Mouse (Mus musculus) c-Kit-positive CD71-positive TER-119-positive erythroid progenitor cells, embryonic 14.5 days (primary cell): ENCODE measurements around the gene Stk24.

Experiments used
- DNase-seq: peaks from one replicate; pipeline ENCODE4 v3.0.0-alpha.2; 2013; ENCODE audit warnings: low spot score

The Stk24 gene

GRCm38 (mm10) chr14:121313283-121313682 is 66.5 kb downstream of the Stk24 start:
- no peak for DNase-seq

DNA sequence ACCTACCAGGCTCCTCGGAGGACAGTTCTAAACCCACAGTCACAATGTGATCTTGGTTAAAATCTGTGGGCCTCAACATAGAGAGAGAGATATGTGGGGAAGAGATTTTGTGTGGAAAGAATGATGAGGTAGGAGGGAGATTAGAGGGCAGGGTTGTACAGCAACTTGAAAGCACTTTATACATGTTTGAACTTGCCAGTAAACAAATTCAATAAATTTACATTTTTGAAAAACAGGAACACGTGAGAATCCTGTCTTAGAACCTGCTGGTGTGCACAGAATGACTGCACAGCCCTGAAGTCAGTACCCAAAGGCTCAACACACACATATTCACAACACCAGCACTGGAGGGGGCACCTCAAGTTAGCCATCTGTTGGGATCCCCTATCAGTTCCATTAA is 68.7 kb downstream of the Stk24 start:
- no peak for DNase-seq

DNA sequence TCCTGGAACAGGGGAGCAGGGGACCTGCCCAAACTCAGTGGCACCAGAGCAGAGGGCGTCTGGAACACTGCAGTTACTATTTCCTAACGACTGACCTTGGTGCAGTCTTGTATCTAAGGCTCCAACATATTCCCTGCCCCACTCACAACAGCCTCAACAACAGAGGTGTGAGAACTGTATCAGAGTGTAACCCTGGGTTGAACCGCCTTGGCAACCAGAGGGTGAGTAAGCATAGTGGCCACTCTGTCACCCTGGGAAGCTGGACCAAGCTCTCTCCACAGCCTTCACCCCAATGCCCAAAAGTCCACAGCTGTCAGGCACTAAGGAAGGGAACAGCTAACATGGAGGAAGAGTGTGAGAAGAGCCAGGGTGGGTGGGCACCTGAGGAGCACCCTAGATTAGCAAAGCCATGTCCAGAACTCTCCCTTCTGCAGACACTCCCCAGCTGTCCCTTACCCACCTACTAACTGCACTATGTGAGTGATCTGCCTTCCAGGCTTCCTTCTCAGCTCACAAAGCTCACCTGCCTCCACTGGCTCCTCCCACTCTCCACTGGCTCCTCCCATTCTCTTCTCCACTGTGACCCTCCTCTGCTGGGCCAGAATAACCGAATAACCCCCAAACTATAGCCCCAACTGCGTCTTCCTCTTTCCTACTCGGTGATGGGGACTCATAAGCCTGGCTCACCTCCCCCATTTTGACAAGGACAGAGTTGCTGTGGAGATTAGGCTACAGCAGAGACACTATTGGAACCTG is 69.3 kb downstream of the Stk24 start:
- no peak for DNase-seq

GRCm38 (mm10) chr14:121309909-121310308 is 69.9 kb downstream of the Stk24 start:
- DNase-seq: no peak

GRCm38 (mm10) chr14:121305316-121306064 is 74.3 kb downstream of the Stk24 start:
- DNase-seq: no peak

DNA sequence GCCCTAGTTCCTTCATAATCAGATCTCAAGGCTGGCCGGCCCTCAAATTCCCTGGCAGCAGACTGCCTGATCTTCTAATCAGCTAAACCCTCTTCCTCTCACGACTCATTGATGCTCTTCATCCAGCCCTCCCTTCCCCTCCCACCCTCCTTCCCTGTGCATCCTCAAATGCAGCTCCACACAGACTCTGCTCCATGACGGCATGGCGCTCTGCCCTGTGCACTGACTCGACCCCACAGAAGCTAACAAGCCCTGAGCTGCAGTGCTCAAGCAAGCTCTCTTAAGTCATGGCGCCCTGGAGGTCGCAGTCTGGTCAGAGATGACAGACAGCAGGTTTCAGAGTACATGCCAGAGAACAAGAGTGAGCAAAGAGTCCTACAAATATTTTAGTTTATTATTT is 75.3 kb downstream of the Stk24 start:
- DNase-seq: no peak

DNA sequence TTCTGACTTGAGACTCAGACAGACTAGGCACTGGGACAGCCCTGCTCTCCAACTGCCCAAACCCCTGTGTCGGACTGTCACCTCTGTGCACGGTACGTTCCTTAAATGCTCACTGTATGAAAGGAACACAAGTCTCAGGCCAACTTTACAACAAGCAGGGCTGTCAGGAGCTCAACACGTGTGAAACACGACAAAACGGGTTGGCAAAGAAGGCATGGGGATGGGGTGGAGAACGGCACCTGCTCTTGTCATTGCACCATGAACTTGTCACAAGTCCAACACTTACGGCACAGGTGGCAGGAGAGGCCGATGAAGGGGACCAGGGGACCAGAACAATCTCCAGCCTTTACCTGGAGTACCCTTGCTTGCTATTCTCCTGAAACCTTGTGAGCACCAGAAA is 80.7 kb downstream of the Stk24 start:
- DNase-seq: no peak

- no peak for DNase-seq
Observed at GRCm38 (mm10) chr14:121298537-121298936, 81.3 kb downstream of the Stk24 start.

DNA sequence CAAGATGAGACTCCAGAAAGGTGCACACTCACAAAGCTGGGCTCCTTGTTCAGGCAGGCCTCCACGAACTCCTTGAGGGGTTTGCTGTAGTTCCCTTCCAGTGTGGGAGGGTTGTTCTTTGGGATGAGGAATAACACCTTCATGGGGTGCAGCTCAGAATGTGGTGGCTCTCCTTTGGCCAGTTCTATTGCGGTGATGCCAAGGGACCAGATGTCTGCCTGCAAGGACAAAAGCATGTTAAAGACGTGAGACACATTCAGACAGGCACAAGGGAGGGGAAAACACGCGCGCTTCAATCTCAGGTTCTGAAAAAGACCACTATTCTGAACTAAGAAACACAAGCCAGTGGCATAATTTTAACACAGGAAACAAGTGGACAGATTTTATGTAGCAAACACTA is 82.7 kb downstream of the Stk24 start:
- no peak for DNase-seq

DNA sequence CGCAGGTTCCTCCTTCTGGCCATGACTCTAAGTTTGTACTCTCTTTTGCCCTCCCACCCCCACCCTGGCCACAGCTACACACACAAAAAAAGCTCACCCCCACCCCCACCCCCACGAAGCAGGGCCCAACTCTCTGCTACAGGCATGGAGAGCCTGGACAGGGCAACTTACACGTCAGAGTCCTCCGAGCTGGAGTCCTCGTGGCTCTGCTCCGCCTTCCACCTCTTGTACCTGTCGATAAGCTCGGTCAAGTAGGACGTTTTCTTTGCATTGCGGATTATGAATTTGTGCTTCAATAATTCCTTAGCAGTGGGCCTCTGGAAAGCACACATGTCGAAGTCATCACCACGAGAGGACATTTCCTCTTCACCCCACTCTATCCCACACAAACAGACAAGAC is 85.3 kb downstream of the Stk24 start:
- no peak for DNase-seq

DNA sequence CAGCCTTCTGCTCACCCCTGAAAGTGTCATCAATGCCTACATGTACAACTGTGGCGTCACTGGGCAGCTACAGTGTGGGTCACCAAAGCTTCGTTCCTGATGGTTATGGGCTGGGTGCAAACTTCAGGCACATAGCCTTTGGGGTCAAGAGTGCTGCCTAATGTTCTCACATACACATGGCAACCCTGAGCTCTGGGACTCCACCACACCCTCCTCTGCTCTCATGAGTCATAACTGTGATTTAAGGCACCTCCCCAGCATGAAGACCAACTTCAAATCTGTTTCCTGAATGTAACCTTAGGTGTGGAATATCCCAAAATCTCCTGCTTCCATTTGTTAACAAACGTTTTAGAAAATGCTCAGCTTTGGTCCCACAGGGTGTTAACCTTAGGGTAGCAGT is 87.4 kb downstream of the Stk24 start:
- DNase-seq: no peak

- DNase-seq: no peak
Observed at GRCm38 (mm10) chr14:121291881-121292280, 87.9 kb downstream of the Stk24 start.

DNA sequence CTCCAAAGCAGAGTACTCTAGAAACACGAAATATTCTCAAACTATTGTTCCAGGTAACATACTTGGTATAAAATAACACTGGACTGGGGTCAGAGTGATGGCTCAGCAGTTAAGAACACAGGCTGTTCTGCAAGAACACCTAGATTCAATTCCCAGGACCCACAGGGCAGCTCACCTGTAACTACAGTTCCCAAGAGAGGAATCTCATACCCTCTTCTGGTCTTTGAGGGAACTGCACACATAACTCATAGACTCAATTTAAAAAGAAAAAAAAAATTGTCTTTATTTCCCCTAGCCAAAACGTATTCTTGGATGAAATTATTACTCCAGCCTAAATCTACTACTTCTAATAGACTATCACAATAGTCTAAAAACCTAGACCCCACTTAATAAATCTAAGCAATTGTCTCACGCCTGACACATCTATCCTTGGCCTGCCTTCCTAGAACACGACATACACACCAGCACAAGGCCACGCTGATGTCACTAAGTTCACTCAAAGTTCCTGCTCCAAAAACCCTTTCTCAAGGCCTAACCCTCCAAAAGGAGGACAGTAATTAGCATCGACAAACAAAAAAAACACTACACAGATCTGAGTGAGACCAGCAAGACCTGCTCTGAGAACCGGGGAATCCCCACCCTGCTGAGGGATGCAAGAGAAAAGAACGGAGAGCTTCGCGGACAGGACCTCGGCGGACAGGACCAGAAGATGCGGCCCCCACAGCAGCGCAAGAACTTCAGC is 94.3 kb downstream of the Stk24 start:
- no peak for DNase-seq

DNA sequence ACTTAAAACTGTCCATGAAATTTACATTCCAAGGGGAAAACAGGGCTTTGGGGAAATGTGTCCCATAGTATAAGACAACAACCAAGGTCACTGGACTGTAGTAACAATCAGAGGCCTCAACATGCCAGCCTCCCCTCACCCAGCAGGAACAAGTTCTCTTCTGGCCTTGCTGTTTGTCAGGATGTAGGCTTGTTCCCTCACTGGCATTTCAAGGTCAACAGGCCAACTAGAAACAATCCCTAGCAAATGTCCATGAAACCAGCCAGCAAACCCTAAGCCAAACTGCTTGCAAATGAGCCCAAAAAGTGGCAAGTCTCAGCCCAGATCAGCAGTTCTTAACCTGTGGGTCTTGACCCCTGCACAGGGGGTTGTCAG is 98.5 kb downstream of the Stk24 start:
- no peak for DNase-seq

GRCm38 (mm10) chr14:121280601-121281335 is 99.0 kb downstream of the Stk24 start:
- DNase-seq: no peak

DNA sequence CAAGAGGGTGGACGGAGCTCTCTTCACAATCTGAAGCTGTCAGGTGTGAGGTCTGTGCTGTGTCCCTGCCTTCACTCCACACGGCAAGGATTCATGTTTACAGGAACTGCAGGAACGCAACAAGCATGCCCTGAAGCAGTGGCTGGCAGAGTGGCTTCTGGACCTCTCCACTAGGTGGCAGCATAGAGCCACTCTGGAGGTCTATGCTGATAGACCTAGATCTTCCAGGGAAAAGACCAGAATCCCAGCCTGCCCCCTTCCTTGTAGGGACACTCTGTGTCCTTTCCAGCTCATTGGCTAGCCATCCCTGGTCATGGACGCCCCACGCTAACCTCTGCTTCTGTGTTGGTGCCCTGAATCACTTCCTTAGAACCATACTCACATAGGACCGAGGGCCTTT is 100.7 kb downstream of the Stk24 start:
- DNase-seq: peak; percentile 71

DNA sequence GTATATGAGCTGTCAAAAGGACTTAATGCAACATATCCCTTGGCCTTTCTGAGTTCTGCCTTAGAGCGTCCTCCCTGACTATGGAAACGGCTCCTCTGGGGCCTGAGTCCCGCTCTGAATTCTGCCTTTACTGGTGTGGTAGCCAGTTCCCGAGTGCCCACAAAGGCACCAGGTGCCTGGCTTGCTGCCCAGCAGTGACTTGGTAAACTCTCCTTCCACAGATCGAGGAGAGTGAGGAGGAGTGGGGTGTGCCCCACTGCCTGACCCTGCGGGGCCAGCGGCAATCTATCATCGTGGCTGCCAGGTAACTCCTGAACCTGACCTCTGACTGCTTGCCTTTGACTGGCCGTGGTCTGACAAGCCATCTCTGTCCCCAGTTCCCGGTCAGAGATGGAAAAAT is 103.8 kb downstream of the Stk24 start:
- DNase-seq: no peak

DNA sequence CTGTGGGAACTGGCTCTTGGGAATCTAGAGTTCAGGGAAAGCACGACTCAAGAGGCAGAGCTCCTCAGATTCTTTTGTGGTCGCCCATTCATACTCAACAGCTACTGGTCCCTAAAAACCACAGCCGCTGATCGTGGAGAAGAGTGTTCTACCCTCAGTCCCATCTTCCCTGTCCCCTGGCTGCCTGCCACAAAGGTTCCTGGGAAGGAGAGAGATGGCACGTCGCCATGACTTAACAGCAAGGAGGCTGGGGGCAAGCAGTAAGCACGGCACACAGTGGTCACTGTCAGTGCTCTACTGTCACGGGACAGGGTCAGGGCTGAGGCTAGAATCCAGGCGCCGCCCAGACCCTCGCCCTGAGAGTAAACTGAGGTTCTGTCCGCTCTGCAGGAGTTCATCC is 104.8 kb downstream of the Stk24 start:
- no peak for DNase-seq

DNA sequence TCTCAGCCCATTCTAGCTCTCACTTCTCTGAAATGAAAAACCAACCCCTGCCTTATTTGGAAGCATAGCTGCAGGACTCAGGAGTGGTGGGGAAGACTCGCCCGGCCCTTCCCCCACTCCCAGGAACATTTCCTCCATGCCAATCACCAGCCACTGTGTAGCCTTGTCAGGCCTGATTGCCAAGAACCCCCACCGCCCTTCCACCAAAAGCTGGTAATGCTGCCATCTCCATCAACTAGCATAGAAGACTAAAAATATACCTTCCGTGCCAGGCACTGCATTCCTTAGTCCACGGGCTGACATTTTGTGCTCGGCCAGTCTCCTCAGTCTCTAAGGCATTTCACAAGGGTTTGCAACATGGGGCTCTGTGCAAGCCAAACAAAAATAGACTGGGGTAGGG is 109.3 kb downstream of the Stk24 start:
- no peak for DNase-seq

DNA sequence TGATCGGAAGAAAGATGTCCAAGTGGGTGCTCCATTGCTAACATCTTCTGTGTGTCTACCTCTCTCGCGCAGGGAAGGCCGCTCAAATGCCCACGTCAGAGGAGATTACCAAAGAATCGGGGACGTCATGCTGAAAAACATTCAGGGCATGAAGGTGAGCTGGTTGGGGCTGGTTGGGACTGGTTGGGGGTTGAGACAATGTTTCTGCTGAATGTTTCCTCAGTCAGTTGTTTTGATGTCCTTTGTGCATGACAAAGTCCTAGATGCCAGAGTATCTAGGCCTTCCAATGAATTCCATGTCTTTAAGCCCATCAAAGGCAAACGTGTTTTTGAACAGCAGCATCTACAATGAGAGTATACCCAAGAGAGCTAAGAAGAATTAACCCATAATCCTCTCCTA is 112.0 kb downstream of the Stk24 start:
- no peak for DNase-seq

DNA sequence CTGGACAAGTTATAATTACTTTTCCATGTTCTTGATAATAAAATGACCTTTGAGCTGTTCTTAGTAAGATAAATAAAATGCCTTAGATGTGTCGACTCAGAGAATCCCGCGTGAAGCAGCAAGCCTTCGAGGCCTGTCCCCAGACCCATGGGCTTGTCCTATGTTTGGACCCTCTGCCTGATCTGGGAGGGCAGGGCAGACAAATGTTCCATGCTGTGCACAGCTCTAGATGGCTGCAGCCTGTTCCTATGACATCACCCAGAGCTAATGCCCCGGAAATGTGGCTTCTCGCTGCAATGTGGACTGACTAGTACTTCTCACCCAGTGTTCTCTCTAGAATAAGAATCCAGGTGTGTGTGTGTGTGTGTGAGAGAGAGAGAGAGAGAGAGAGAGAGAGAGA is 115.4 kb downstream of the Stk24 start:
- DNase-seq: no peak

DNA sequence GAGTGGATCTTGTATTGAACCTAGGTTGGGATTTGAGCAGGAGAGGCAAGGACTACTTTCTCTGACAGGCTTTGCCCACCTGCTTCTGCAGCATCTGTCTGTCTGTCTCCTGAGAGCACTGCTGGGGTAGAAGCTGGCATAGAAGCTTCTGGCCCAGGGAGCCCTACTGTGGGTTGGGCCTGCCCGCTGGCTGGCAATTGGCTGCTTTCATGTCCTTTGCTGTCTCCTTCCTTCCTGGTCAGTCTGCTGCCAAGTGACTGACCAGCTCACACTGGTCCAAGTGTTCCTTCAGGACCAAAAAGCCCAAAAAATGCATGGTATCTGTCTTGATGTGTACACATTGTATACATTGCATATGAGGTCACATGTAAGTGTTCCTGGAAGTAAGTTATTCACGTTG is 115.9 kb downstream of the Stk24 start:
- no peak for DNase-seq
